Mouse (Mus musculus) heart, postnatal 0 days (tissue): ENCODE measurements around the gene Fxn. TPM values are rescaled to one million over a fixed set of nuclear protein-coding genes. Genes with fewer than 3 reads are reported as not detected.

Source experiments
- ATAC-seq: fragments of 200-750 bp; cut with Nextera tagmentation; 2 replicates; pipeline ENCODE4 v1.8.0; 2017; ENCODE audit warnings: low read depth, moderate number of reproducible peaks, moderate library complexity; ENCODE audit not compliant: insufficient read depth
- DNase-seq: peaks from one replicate; pipeline ENCODE4 v3.0.0-alpha.2; 2016; ENCODE audit warnings: low spot score
- H3K27ac ChIP-seq: fragments of 300-500 bp; sonication (generic); 2 replicates; pipeline ENCODE4 v1.5.1; 2014; ENCODE audit warnings: low read depth, mild to moderate bottlenecking
- H3K27me3 ChIP-seq: fragments of 300-500 bp; sonication (generic); 2 replicates; pipeline ENCODE4 v1.6.1; 2014; ENCODE audit warnings: low read length, mixed read lengths; ENCODE audit not compliant: control insufficient read depth, insufficient read depth
- H3K36me3 ChIP-seq: fragments of 300-500 bp; sonication (generic); replicated peaks from 2 replicates; pipeline ENCODE4 v1.6.1; 2014; ENCODE audit warnings: low read length, mixed read lengths; ENCODE audit not compliant: control insufficient read depth, insufficient read depth
- H3K4me1 ChIP-seq: fragments of 300-500 bp; sonication (generic); 2 replicates; pipeline ENCODE4 v1.6.1; 2014; ENCODE audit warnings: antibody characterized with exemption; ENCODE audit not compliant: control insufficient read depth, insufficient read depth
- H3K4me2 ChIP-seq: fragments of 300-500 bp; sonication (generic); 2 replicates; pipeline ENCODE4 v1.6.1; 2014; ENCODE audit warnings: low read depth, mild to moderate bottlenecking, low read length, moderate library complexity
- H3K4me3 ChIP-seq: fragments of 300-500 bp; sonication (generic); 2 replicates; pipeline ENCODE4 v1.5.1; 2014; ENCODE audit warnings: low read depth, low read length
- H3K9ac ChIP-seq: fragments of 300-500 bp; sonication (generic); replicated peaks from 2 replicates; pipeline ENCODE4 v1.6.1; 2014; ENCODE audit warnings: low read depth, low read length, mixed read lengths
- H3K9me3 ChIP-seq: fragments of 300-500 bp; sonication (generic); replicated peaks from 2 replicates; pipeline ENCODE4 v1.6.1; 2016; ENCODE audit warnings: low read length; ENCODE audit not compliant: control insufficient read depth
- CTCF ChIP-seq: IDR thresholded peaks from 2 replicates; pipeline ENCODE4 v1.5.1; 2016; ENCODE audit warnings: antibody characterized with exemption, control low read depth, low read depth
- EP300 ChIP-seq: IDR thresholded peaks from 2 replicates; pipeline ENCODE4 v1.6.1; 2016; ENCODE audit warnings: antibody characterized with exemption, low read depth
- WGBS: fragments of 180-500 bp; shearing (Covaris S2); extraction: QIAGEN DNeasy Blood & Tissue Kit; methylation state at CpG from one replicate; pipeline ENCODE4 v1.1.7; 2014; 5-methylcytosine and 5-hydroxymethylcytosine counted together
- polyA plus RNA-seq: library from polyadenylated mRNA; unstranded; fragments of >200 nt; fragmentation: Nextera tagmentation; extraction: Ambion mirVana; gene quantifications from 2 replicates; pipeline ENCODE4 v1.2.1, GENCODE M21; 2015
- total RNA-seq: library from RNA; depleted of rRNA; stranded (reverse); fragments of >200 nt; gene quantifications from 2 replicates; pipeline ENCODE4 v1.2.3, GENCODE M21; 2014; ENCODE audit warnings: low replicate concordance

Fxn gene
- total and polyA plus RNA-seq, 2 experiments from 2014 or later, result 36.6 to 79.7 TPM

DNA sequence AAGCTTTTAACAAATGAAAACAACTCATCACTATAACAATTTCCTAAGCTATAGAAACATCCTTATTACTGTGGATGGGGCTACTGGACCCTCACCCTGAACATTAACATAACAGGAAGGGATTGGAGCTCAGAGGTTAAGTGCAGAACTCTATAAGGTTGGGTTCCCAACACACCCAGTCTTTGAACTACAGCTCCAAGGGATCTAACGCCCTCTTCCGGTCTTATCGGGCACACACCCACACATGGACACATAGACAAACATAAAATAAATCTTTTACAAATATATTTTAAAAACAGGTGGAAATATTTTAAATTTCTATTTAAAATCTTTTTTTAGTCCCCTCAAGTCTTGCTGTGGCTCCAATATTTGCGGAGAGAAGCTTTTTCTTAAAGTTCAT lies 59.0 kb downstream of the Fxn start:
- Histone ChIP-seq H3K4me3 (no peak overlapping the region), H3K4me1 (no peaks in the 10 kb centered on the region; the same call in 1 of the 2 replicates), H3K9ac (no peak overlapping the region), H3K27ac (no peak overlapping the region), H3K4me2 (0 out of 2 replicates have a peak overlapping the region, but pooled peaks have one; percentile 11), H3K9me3 (no peaks in the 10 kb centered on the region), H3K36me3 (no peaks in the 10 kb centered on the region), H3K27me3 (no peaks in the 10 kb centered on the region)
- 81% methylated on average over 4 of the region's 4 CpGs for WGBS
- no peak for DNase-seq
- TF ChIP-seq CTCF (no peak), EP300 (no peak)
- no peak for ATAC-seq

DNA sequence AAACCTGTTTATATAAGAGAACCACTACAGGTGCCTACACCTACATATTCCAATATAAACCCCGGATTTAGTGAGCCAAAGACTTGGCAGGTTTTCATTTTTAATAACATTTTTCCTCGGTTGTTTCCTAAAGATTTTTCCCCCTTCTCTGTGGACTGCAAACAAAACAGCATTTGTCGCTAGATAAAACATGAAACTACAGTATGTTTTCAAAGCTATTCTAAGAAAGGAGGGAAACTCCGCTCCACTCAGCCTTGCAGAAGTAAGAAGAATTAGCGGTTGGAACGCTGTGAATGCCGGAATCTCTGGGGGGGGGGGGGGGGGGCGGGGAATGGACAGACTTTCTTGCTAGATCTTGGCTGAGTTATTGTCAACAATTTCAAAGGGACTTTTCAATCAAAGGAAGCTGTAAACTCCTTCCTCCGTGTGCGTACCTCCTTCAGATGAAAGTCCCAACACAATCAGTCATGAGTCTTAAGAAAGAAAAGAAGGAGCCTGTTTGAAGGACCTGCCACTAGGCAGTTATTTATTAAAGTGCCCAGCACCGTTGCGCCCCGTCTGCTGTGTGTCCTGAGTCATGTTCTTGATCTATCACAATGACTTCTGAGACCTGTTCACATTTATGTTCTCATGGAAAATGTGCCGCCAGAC lies 59.5 kb downstream of the Fxn start:
- Histone ChIP-seq H3K9me3 (no peaks in the 10 kb centered on the region), H3K36me3 (no peaks in the 10 kb centered on the region), H3K4me1 (no peaks in the 10 kb centered on the region; the same call in 1 of the 2 replicates), H3K4me3 (no peak overlapping the region), H3K9ac (no peak overlapping the region), H3K4me2 (0 out of 2 replicates have a peak overlapping the region, but pooled peaks have one; percentile 11), H3K27me3 (no peaks in the 10 kb centered on the region), H3K27ac (no peak overlapping the region)
- TF ChIP-seq CTCF (no peak), EP300 (no peak)
- ATAC-seq, result no peak
- 31% methylated on average over 14 of the region's 14 CpGs for WGBS
- DNase-seq, result no peak

DNA sequence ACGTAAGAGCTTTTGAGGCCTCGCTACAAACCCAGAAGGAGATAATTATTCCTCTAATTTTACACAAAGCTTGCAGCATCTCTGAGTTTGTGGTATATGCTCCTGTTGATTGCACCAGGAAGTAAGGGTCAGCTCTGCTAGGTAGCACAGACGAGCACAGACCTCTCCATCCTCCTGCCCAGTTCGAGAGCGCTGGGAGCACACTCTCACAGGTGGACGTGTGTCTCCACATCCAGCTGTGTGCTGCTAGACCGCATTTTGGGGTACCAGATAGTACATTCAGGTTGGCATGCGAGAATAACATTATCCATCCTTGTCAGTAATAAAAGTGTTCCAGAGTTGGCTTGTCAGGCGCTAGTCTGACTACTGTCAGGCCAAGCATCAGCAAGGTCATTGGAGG lies 61.4 kb downstream of the Fxn start:
- ATAC-seq (no peak), DNase-seq (no peak)
- Histone ChIP-seq H3K4me3 (no peak overlapping the region), H3K27me3 (no peaks in the 10 kb centered on the region), H3K9me3 (no peaks in the 10 kb centered on the region), H3K9ac (no peak overlapping the region), H3K27ac (no peak overlapping the region), H3K36me3 (no peaks in the 10 kb centered on the region), H3K4me2 (no peak overlapping the region), H3K4me1 (no peaks in the 10 kb centered on the region; the same call in 1 of the 2 replicates)
- TF ChIP-seq EP300 (no peak), CTCF (no peak)
- WGBS, result 72% methylated on average over 9 of the region's 9 CpGs

DNA sequence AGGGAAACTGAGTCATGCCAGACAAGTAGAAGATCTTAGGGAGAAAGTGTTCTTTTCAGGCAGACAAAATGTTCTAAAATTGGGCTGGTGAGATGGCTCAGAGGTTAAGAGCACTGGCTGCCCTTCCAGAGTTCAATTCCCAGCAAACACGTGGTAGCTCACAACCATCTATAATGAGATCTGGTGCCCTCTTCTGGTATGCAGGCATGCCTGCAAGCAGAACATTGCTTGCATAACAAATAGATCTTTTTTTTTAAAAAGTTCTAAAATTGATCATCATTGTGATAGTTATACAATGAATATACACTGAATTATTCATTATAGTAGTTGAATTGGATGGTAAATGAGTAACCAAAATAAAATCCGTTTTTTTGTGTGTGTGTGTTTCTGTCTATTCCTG lies 62.1 kb downstream of the Fxn start:
- Histone ChIP-seq H3K9me3 (no peaks in the 10 kb centered on the region), H3K4me3 (no peak overlapping the region), H3K4me2 (no peak overlapping the region), H3K27ac (no peak overlapping the region), H3K4me1 (peaks cover 3% of the 10 kb centered on the region; the same call in 1 of the 2 replicates), H3K27me3 (no peaks in the 10 kb centered on the region), H3K9ac (no peak overlapping the region), H3K36me3 (no peaks in the 10 kb centered on the region)
- WGBS, result 57% methylated on average over 2 of the region's 2 CpGs
- peak; percentile 43 for TF ChIP-seq CTCF
- TF ChIP-seq EP300, result no peak
- no peak for ATAC-seq
- no peak for DNase-seq

DNA sequence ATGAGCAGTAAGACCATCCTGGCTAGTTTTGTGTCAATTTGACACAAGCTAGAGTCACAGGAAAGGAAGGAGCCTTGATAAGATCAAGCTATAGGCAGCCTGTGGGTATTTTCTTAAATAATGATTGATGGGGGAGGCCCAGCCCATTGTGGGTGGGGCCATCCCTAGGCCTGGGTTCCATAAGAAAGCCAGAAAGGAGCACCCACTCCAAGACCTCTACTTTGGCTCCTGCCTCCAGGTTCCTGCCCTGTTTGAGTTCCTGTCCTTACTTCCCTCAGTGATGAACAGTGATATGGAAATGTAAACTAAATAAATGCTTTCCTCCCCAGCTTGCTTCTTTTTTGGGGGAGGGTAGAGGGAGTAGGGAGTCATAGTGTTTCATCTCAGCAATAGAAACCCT lies 62.6 kb downstream of the Fxn start:
- Histone ChIP-seq H3K4me2 (no peak overlapping the region), H3K9me3 (no peaks in the 10 kb centered on the region), H3K9ac (no peak overlapping the region), H3K36me3 (no peaks in the 10 kb centered on the region), H3K27me3 (no peaks in the 10 kb centered on the region), H3K4me3 (no peak overlapping the region), H3K4me1 (peaks cover 8% of the 10 kb centered on the region; the same call in 1 of the 2 replicates), H3K27ac (no peak overlapping the region)
- TF ChIP-seq CTCF, result no peak
- TF ChIP-seq EP300, result no peak
- ATAC-seq (no peak), DNase-seq (no peak)

DNA sequence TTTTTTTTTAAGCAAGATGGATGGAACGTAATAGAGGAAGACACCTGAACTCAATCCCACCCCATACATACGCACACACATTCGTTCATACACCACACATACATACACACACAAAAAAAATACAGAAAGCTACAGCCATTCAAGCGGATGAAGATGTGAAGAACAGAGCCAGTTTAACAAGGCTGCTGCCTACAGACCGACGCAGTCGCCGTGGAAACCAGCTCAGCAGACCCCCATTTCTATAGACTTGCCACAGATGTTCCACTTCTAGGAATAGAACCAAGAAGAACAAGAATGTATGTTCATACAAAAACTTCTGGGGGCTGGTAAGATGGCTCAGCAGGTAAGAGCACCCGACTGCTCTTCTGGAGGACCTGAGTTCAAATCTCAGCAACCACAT lies 63.6 kb downstream of the Fxn start:
- ATAC-seq, result no peak
- WGBS, result 94% methylated on average over 9 of the region's 9 CpGs

More for the DNA sequence above, 63.6 kb downstream of the Fxn start:
- H3K4me2 ChIP-seq, result no peak overlapping the region
- no peak overlapping the region for H3K27ac ChIP-seq
- no peak for TF ChIP-seq EP300
- no peak for TF ChIP-seq CTCF
- no peaks in the 10 kb centered on the region for H3K9me3 ChIP-seq
- no peak overlapping the region for H3K9ac ChIP-seq
- peaks cover 16% of the 10 kb centered on the region for H3K4me1 ChIP-seq
- no peak for DNase-seq
- no peaks in the 10 kb centered on the region for H3K27me3 ChIP-seq
- no peak overlapping the region for H3K4me3 ChIP-seq
- H3K36me3 ChIP-seq, result no peaks in the 10 kb centered on the region
